Mouse (Mus musculus): ENCODE results near the gene Mtx3.
A peak's percentile ranks its signal among the peaks of the same experiment; 100 is the strongest.
"Not testable (repeated sequence)": the region's sequence is repeated elsewhere in the genome, so short reads cannot be mapped to it uniquely, and the experiment has no call there.

The Mtx3 gene

DNA sequence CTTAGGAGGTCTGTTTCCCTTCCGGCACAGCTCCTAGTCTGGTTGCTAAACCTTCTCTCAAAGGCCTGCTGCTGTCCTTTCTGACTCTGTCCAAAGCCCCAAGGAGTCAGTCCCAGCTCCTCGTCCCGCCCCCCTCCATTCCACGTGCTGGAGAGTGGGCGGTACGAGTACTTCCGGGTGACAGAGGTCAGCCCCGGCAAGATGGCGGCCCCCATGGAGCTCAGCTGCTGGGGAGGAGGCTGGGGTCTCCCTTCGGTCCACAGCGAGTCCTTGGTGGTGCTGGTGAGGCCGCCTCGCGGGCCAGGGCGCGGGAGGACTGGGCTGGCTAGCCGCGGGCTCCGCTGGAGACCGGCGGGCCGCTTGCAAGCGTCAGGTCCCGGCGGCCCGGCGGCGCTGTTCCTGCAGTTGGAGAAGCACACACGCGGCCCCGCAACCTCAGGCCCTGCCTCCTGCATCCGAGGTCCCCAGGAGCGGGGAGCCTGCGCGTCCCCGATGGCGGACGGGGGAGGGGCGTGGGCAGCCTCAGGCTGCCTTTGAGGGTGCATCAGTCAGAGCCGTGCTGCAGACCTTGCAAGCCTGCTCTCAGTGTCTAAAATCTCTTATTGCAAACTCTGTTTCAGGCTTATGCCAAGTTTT lies at the start of gene Mtx3:
Mtx3 (plus strand) TSS at position 175 of the 636 bp plus-strand sequence.
- Histone ChIP-seq H3K36me3 (ENCODE audit: control insufficient read depth, insufficient read depth, low read length, poor library complexity, severe bottlenecking) (peaks cover 4% of the 10 kb centered on the region), H3K27me3 (ENCODE audit: control insufficient read depth, insufficient read depth, low read length, poor library complexity, severe bottlenecking) (no peaks in the 10 kb centered on the region)
- peak; percentile 82 for DNase-seq (ENCODE audit: low read depth, low spot score)

DNA sequence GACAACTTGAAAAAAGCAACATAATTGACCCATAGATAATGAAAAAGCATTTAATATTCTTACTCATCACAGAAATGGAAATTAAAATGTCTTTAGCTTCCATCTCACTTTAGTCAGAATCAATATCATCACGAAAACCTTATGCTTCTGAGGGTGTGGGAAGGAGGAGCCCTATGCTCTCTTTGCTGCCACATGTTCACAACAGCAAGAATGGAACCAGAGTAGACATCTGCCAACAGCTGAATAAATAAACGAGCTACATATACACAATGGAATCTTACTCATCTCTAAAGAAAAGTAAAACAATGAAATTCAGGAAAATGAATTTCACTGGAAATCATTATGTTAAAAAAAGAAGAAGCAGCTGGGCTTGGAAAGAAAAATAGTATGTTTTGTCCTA lies 45.7 kb upstream of the Mtx3 start:
- Histone ChIP-seq H3K36me3 (ENCODE audit: control insufficient read depth, insufficient read depth, low read length, poor library complexity, severe bottlenecking) (no peaks in the 10 kb centered on the region), H3K27me3 (ENCODE audit: control insufficient read depth, insufficient read depth, low read length, poor library complexity, severe bottlenecking) (no peaks in the 10 kb centered on the region; the same call in 1 of the 2 replicates)
- DNase-seq (ENCODE audit: low read depth, low spot score), result no peak

DNA sequence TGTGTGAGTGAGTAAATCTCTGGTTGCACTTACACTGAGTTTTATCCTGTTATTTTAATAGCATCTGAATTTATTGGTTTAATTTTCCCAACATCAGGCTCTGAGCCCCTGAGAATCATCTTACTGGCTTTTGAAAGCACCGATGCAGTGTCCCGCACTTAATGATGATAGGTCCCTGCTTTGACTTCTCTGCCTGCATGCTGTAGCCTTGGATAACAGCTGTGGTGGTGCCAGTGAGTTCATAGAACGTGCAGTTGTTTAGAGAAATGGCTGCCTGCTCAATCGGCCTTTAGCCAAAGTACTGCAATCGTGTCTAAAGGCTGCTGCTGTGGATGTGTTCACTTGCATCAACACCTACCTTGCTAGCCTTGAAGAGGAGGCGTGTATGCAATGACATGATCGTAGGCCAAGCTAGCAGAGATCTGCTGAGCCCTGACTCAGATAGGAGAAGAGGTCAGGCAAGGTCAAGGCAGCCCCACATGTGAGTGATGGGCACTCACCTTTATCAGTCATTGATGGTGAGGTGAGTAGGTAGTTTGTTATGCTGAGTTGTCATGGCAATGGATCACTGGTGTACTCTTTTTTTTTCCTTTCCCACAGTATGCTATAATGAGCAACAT lies 45.1 kb upstream of the Mtx3 start:
- Histone ChIP-seq H3K27me3 (ENCODE audit: control insufficient read depth, insufficient read depth, low read length, poor library complexity, severe bottlenecking) (no peaks in the 10 kb centered on the region; the same call in 1 of the 2 replicates), H3K36me3 (ENCODE audit: control insufficient read depth, insufficient read depth, low read length, poor library complexity, severe bottlenecking) (no peaks in the 10 kb centered on the region)
- DNase-seq (ENCODE audit: low read depth, low spot score), result no peak

DNA sequence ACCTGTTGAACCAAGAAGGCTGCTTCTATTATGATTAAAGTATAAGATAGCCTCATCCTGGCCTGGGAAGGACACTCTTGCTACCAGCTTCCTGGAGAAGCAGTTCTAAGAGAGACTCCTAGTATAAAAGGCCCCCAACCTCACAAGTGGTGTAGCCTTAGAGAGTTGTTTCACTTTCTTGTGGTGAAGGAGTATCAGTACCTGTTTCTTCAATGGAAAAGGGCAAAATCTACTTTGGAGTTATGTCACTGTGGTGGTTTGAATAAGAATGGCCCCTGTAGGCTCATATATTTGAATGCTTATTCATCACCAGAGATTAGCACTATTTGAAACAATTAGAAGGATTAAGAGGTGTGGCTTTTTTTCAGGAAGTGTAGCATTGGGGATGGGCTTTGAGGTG lies 37.8 kb upstream of the Mtx3 start:
- Histone ChIP-seq H3K36me3 (ENCODE audit: control insufficient read depth, insufficient read depth, low read length, poor library complexity, severe bottlenecking) (no peaks in the 10 kb centered on the region), H3K27me3 (ENCODE audit: control insufficient read depth, insufficient read depth, low read length, poor library complexity, severe bottlenecking) (no peaks in the 10 kb centered on the region)
- DNase-seq (ENCODE audit: low read depth, low spot score), result peak; percentile 23

DNA sequence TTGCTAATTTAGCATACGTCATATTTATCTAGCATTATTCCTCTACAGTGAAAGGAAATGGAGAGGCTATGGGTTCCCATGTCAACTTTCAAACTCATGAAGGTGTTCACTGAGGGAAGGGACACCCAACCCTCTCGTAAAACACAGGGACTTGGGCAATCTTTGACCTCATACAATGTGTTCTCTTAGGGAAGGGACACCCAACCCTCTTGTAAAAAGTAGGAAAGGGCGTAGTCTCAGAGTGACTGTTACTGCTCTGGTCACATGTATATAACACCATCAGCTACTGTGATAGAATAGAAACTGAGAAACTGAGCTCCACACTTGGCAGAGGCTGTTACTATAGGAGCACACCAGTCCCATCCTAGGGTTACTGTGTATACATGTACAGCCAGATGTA lies 36.7 kb upstream of the Mtx3 start:
- Histone ChIP-seq H3K27me3 (ENCODE audit: control insufficient read depth, insufficient read depth, low read length, poor library complexity, severe bottlenecking) (no peaks in the 10 kb centered on the region), H3K36me3 (ENCODE audit: control insufficient read depth, insufficient read depth, low read length, poor library complexity, severe bottlenecking) (no peaks in the 10 kb centered on the region)
- DNase-seq (ENCODE audit: low read depth, low spot score), result no peak

DNA sequence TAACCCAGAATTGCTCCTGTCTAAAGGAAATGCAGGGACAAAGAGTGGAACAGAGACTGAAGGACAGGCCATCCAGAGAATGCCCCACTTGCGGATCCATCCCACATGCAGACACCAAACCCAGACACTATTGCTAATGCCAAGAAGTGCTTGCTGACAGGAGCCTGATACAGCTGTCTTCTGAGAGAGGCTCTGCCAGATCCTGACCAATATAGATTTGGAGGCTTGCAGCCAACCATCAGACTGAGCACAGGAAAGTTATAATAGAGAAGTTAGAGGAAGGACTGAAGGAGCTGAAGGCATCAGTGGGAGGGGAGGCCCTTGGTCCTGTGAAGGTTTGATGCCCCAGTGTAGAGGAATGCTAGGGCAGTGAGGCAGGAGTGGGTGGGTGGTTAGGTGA lies 34.0 kb upstream of the Mtx3 start:
- not testable (repeated sequence) for DNase-seq (ENCODE audit: low read depth, low spot score); H3K36me3 ChIP-seq (ENCODE audit: control insufficient read depth, insufficient read depth, low read length, poor library complexity, severe bottlenecking); H3K27me3 ChIP-seq (ENCODE audit: control insufficient read depth, insufficient read depth, low read length, poor library complexity, severe bottlenecking)

DNA sequence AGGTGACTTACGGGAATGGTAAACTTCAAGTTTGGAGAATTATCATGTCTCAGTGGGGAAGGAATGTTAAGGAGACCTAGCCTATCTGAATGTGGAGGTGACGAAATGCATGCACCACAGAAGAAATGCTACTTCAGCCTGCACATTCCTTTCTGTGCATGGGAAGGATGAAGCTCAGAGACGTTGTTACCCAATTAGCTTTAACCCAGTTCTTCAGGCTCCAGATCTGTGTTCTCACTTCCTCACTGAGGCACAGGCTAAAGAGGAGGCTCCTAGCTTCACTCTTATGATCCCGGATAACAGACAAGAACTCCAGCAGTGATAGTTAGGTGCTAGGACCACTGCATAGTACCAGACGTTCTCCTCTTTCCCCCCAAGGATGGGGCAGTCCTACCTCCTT lies 28.2 kb upstream of the Mtx3 start:
- H3K27me3 ChIP-seq (ENCODE audit: control insufficient read depth, insufficient read depth, low read length, poor library complexity, severe bottlenecking), result no peaks in the 10 kb centered on the region
- DNase-seq (ENCODE audit: low read depth, low spot score), result no peak
- H3K36me3 ChIP-seq (ENCODE audit: control insufficient read depth, insufficient read depth, low read length, poor library complexity, severe bottlenecking), result no peaks in the 10 kb centered on the region

DNA sequence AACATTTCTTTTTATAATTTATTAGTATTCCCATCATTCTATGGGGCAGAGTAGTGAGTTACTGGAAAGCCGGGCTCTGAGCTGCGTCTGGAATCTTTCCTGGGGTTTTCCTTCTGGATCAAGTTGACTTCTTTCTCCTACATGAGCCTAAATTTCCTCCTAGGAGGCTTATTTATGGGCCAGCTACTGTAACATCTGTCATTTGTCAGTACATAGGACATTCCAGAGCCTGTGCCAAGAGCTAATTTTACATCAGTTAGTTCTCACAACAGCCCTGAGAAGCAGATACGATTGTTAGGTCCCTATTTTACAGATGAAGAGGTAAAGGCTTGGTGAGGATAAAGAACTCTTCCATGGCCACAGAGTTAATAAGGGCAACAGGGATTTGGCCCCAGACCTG lies 27.2 kb upstream of the Mtx3 start:
- no peak for DNase-seq (ENCODE audit: low read depth, low spot score)
- H3K27me3 ChIP-seq (ENCODE audit: control insufficient read depth, insufficient read depth, low read length, poor library complexity, severe bottlenecking), result no peaks in the 10 kb centered on the region

DNA sequence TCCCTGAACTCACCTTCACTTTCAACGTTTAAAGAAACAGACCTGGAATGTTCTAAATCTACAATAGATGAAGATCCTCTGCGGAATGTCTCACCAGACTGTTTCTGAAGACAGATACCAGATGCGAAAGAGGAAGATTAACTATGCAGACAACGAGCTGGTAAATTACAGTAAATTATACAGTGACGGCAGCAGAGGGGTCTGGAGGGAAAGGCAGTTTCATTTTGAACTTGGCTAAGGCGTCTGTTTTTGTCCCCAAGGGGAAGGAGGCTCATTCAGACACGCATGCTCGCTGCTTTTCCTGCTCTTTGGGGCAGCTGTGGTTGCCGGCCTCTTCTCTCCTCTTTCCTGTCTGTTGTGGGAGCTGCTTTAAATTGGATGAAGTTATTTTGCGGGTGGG lies 15.7 kb upstream of the Mtx3 start:
- peak; percentile 24 for DNase-seq (ENCODE audit: low read depth, low spot score)
- no peaks in the 10 kb centered on the region for H3K27me3 ChIP-seq (ENCODE audit: control insufficient read depth, insufficient read depth, low read length, poor library complexity, severe bottlenecking)
- H3K36me3 ChIP-seq (ENCODE audit: control insufficient read depth, insufficient read depth, low read length, poor library complexity, severe bottlenecking), result no peaks in the 10 kb centered on the region

More for the DNA sequence above, 27.2 kb upstream of the Mtx3 start:
- H3K36me3 ChIP-seq (ENCODE audit: control insufficient read depth, insufficient read depth, low read length, poor library complexity, severe bottlenecking), result no peaks in the 10 kb centered on the region

DNA sequence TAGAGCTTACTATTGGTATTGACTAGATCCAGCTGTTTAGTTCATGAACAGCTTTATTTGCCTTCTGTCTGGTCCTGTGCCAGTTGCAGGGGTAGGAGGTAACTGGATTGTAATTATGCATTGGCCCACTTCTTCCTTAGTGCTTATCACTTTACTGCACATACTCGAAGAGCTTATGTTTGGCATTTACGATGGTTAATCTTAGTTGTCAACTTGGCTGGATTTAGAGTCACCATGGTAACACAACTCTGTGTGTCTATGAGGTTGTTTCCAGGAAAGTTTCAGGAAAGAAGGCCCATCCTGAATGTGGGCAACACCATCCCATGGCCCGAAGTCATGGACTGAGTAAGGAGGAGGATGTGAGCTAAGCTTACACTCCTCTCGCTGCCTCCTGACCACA lies 11.4 kb upstream of the Mtx3 start:
- no peak for DNase-seq (ENCODE audit: low read depth, low spot score)
- H3K27me3 ChIP-seq (ENCODE audit: control insufficient read depth, insufficient read depth, low read length, poor library complexity, severe bottlenecking), result no peaks in the 10 kb centered on the region
- no peaks in the 10 kb centered on the region for H3K36me3 ChIP-seq (ENCODE audit: control insufficient read depth, insufficient read depth, low read length, poor library complexity, severe bottlenecking)

DNA sequence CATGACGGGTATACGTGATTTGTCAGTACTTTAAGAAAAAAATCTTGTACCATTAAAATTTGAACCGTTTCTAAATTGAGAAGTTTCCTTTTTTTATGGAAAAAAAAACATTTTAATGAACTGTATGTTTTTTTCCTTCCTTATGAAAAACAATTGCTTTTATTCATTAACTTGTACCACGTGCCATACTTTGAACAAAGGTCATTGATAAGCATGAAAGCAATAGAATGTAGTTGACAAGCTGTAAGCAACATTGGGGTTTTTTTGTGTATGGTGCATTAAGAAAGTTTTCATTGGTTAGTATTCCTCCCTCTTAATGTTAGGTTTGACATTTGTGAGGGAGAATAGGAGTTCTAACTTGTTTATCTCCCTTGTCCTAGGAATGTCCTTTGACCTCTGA lies 1.9 kb downstream of the Mtx3 start:
- H3K27me3 ChIP-seq (ENCODE audit: control insufficient read depth, insufficient read depth, low read length, poor library complexity, severe bottlenecking), result no peaks in the 10 kb centered on the region
- DNase-seq (ENCODE audit: low read depth, low spot score), result no peak
- H3K36me3 ChIP-seq (ENCODE audit: control insufficient read depth, insufficient read depth, low read length, poor library complexity, severe bottlenecking), result peaks cover 6% of the 10 kb centered on the region

DNA sequence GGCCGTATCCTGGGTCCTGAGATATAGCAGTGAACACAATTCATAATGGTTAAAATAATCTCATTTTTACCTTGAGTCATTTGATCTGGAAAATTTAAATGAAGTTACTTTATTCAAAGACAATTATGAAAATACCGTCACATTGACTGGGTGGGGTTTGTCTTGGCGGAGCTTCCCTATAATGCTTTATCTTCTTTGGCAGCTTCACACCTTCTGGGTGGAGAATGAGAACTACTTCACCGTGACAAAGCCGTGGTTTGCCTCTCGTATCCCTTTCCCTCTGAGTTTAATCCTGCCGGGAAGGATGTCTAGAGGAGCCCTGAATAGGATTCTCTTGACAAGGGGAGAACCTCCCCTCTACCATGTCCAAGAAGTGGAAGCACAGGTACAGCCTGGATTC lies 2.8 kb downstream of the Mtx3 start:
- Histone ChIP-seq H3K36me3 (ENCODE audit: control insufficient read depth, insufficient read depth, low read length, poor library complexity, severe bottlenecking) (peaks cover 6% of the 10 kb centered on the region), H3K27me3 (ENCODE audit: control insufficient read depth, insufficient read depth, low read length, poor library complexity, severe bottlenecking) (no peaks in the 10 kb centered on the region)
- DNase-seq (ENCODE audit: low read depth, low spot score), result no peak

DNA sequence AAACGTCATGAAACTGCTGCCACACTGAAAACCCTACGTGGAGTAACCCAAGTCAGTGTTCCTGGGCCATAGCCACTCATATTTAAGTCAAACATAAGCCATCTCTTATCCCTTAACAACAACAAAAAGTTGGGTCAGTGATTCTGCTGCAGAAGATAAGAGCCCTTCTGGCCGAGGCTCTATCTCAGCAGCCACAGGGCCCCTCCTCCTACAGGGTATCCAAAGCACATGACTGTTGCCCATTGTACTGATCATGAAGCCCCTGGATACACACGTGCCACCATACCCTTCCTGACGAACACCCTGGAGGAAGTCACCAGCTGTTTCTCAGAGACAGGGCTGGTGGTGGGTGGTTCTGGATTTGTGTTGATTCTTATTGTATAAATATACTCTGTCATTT lies 3.4 kb downstream of the Mtx3 start:
- H3K27me3 ChIP-seq (ENCODE audit: control insufficient read depth, insufficient read depth, low read length, poor library complexity, severe bottlenecking), result no peaks in the 10 kb centered on the region
- H3K36me3 ChIP-seq (ENCODE audit: control insufficient read depth, insufficient read depth, low read length, poor library complexity, severe bottlenecking), result peaks cover 6% of the 10 kb centered on the region
- no peak for DNase-seq (ENCODE audit: low read depth, low spot score)

DNA sequence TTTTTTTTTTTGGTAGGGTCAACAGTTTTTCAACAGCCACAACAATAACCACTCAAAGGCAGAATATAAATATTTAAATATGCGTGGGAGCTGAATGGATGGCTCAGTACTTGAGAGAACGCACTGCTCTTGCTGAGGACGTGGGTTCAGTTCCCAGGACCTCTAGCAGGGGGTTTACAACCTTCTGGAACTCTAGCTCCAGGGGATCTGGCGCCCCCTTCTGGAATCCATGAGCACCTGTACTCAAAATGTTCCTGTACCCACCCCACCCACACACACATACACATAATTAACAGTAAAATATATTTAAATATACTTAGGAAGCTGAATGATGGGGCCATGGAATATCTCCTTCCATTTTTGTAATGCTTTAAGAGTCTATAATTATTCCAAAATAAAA lies 11.3 kb downstream of the Mtx3 start:
- Histone ChIP-seq H3K36me3 (ENCODE audit: control insufficient read depth, insufficient read depth, low read length, poor library complexity, severe bottlenecking) (no peaks in the 10 kb centered on the region), H3K27me3 (ENCODE audit: control insufficient read depth, insufficient read depth, low read length, poor library complexity, severe bottlenecking) (no peaks in the 10 kb centered on the region)
- DNase-seq (ENCODE audit: low read depth, low spot score), result peak; percentile 19

DNA sequence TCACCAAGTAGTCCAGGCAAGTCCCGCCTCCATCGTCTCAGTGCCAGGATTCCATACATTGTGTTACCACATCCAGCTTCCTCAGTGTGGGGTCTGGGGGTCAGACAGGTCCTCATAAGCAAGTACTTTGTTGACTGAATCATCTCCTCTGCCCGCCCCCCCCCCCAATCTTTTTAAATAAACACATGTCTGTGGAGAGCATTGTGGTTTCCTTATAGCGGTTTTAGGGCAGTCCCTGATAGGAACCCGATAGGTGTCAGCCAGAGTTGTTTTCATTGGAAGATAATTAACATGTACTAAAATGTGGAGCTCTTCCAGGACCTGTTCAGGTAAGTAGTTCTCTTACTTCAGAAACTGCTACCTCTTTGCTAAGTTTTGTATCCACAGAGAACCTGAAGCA lies 14.2 kb downstream of the Mtx3 start:
- no peak for DNase-seq (ENCODE audit: low read depth, low spot score)
- H3K27me3 ChIP-seq (ENCODE audit: control insufficient read depth, insufficient read depth, low read length, poor library complexity, severe bottlenecking), result no peaks in the 10 kb centered on the region
- no peaks in the 10 kb centered on the region for H3K36me3 ChIP-seq (ENCODE audit: control insufficient read depth, insufficient read depth, low read length, poor library complexity, severe bottlenecking)

DNA sequence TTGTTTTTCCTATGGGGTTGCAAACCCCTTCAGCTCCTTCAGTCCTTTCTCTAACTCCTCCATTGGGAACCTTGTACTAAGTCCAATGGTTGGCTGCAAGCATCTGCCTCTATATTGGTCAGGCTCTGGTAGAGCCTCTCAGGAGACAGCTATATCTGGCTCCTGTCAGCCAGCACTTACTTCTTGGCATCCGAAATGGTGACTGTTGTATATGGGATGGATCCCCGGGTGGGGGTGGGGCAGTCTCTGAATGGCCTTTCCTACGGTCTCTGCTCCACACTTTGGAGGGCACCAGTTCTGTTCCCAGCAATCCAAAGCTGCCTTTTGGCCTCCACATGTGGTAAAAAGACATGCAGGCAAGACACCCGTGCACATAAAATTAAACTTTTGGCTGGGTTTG lies 15.4 kb downstream of the Mtx3 start:
- Histone ChIP-seq H3K36me3 (ENCODE audit: control insufficient read depth, insufficient read depth, low read length, poor library complexity, severe bottlenecking) (no peaks in the 10 kb centered on the region), H3K27me3 (ENCODE audit: control insufficient read depth, insufficient read depth, low read length, poor library complexity, severe bottlenecking) (no peaks in the 10 kb centered on the region)
- DNase-seq (ENCODE audit: low read depth, low spot score), result no peak
